Mouse (Mus musculus) large intestine, adult 2 months (tissue): Measurements from ENCODE around the gene Gon4l. TPM values are rescaled to one million over a fixed set of nuclear protein-coding genes. Genes with fewer than 3 reads are reported as not detected.

Source experiments
- DNase-seq: peaks from one replicate; pipeline ENCODE4 v3.0.0-alpha.2; 2012; ENCODE audit warnings: low read depth, low spot score
- WGBS: fragments of 180-500 bp; shearing (Covaris S2); methylation state at CpG from one replicate; pipeline ENCODE4 v1.1.7; 2018; 5-methylcytosine and 5-hydroxymethylcytosine counted together
- polyA plus RNA-seq: library from polyadenylated mRNA; depleted of rRNA; stranded (reverse); fragments of >200 nt; gene quantifications from 2 replicates; pipeline ENCODE4 v1.2.3, GENCODE M21; 2012

The Gon4l gene
- polyA plus RNA-seq, 1 experiment: 9.4 TPM

GRCm38 (mm10) chr3:88905741-88906140 is 70.7 kb downstream of the Gon4l start:
- WGBS: 87% methylated on average over 2 of the region's 2 CpGs
- no peak for DNase-seq

GRCm38 (mm10) chr3:88906393-88907159 is 71.5 kb downstream of the Gon4l start:
- WGBS: 84% methylated on average over 6 of the region's 6 CpGs
- no peak for DNase-seq

GRCm38 (mm10) chr3:88912585-88912984 is 77.6 kb downstream of the Gon4l start:
- WGBS: 93% methylated on average over 7 of the region's 7 CpGs
- DNase-seq: no peak

- under 1% methylated on average over 62 of the region's 62 CpGs for WGBS
- DNase-seq: peak; percentile 71
These were observed 78.7 kb downstream of the Gon4l start, which contains the start of gene Msto1 for GRCm38 (mm10) chr3:88913511-88914383. Gene Msto1 (minus strand): TSS chr3:88913999.

- whole genome bisulfite sequencing: 16% methylated on average over 8 of the region's 8 CpGs
- DNase-seq: no peak
These were observed 79.4 kb downstream of the Gon4l start for GRCm38 (mm10) chr3:88914384-88914810.

GRCm38 (mm10) chr3:88918981-88919380 is 84.0 kb downstream of the Gon4l start:
- DNase-seq: no peak
- WGBS: 68% methylated on average over 13 of the region's 13 CpGs

- 97% methylated on average over 9 of the region's 9 CpGs for WGBS
- no peak for DNase-seq
These were observed 86.4 kb downstream of the Gon4l start for GRCm38 (mm10) chr3:88921411-88921810.

GRCm38 (mm10) chr3:88923989-88924591 is 89.1 kb downstream of the Gon4l start:
- 87% methylated on average over 8 of the region's 8 CpGs for WGBS
- no peak for DNase-seq

GRCm38 (mm10) chr3:88925651-88926050 is 90.6 kb downstream of the Gon4l start:
- WGBS: 92% methylated on average over 2 of the region's 2 CpGs
- DNase-seq: no peak

GRCm38 (mm10) chr3:88929501-88929900 is 94.5 kb downstream of the Gon4l start:
- 77% methylated on average over 3 of the region's 3 CpGs for WGBS
- no peak for DNase-seq

- WGBS: 95% methylated on average over 10 of the region's 10 CpGs
- DNase-seq: no peak
These were observed 104.0 kb downstream of the Gon4l start for GRCm38 (mm10) chr3:88939071-88939470.

GRCm38 (mm10) chr3:88939749-88940148 is 104.7 kb downstream of the Gon4l start:
- DNase-seq: no peak
- WGBS: 62% methylated on average over 3 of the region's 3 CpGs

GRCm38 (mm10) chr3:88942316-88942880 is 107.4 kb downstream of the Gon4l start:
- DNase-seq: no peak
- 93% methylated on average over 10 of the region's 10 CpGs for WGBS

- 97% methylated on average over 4 of the region's 4 CpGs for WGBS
- no peak for DNase-seq
These were observed 109.1 kb downstream of the Gon4l start for GRCm38 (mm10) chr3:88944109-88944508.

- under 1% methylated on average over 67 of the region's 92 CpGs for WGBS
- peak; percentile 62 for DNase-seq
These were observed 115.0 kb downstream of the Gon4l start for GRCm38 (mm10) chr3:88949786-88950575.

GRCm38 (mm10) chr3:88950576-88951326 is 115.7 kb downstream of the Gon4l start, which contains the start of the genes Ash1l and Dap3:
Gene Ash1l (plus strand): TSS chr3:88950622.
Gene Dap3 (minus strand): TSS chr3:88951181.
- under 1% methylated on average over 43 of the region's 64 CpGs for WGBS
- peak; percentile 35 for DNase-seq

GRCm38 (mm10) chr3:88951327-88951800 is 116.3 kb downstream of the Gon4l start:
- under 1% methylated on average over 5 of the region's 5 CpGs for WGBS
- DNase-seq: no peak

GRCm38 (mm10) chr3:88953246-88953645 is 118.2 kb downstream of the Gon4l start:
- WGBS: 36% methylated on average over 4 of the region's 4 CpGs
- DNase-seq: no peak
